Mouse (Mus musculus) G1E (cell line): ENCODE data around the gene Mapk8ip3.

Experiments used
- CTCF ChIP-seq: IDR thresholded peaks from 2 replicates; pipeline ENCODE4 v1.5.1; 2012; ENCODE audit warnings: low read depth, low read length, inconsistent platforms, mixed read lengths
- GATA1 ChIP-seq: IDR thresholded peaks from 2 replicates; pipeline ENCODE4 v1.6.1; 2012; ENCODE audit warnings: borderline replicate concordance, low read length, inconsistent platforms, mixed read lengths
- GATA2 ChIP-seq: IDR thresholded peaks from 2 replicates; pipeline ENCODE4 v1.6.1; 2012; ENCODE audit warnings: low read depth, low read length, inconsistent platforms, borderline replicate concordance
- POLR2AphosphoS5 ChIP-seq: IDR thresholded peaks from 2 replicates; pipeline ENCODE4 v1.6.1; 2012; ENCODE audit warnings: low read depth, low read length, inconsistent platforms; ENCODE audit not compliant: insufficient replicate concordance
- TAL1 ChIP-seq: conservative IDR thresholded peaks from 2 replicates; pipeline ENCODE4 v1.6.1; 2012; ENCODE audit warnings: low read depth, low read length, inconsistent platforms, mixed read lengths

DNA sequence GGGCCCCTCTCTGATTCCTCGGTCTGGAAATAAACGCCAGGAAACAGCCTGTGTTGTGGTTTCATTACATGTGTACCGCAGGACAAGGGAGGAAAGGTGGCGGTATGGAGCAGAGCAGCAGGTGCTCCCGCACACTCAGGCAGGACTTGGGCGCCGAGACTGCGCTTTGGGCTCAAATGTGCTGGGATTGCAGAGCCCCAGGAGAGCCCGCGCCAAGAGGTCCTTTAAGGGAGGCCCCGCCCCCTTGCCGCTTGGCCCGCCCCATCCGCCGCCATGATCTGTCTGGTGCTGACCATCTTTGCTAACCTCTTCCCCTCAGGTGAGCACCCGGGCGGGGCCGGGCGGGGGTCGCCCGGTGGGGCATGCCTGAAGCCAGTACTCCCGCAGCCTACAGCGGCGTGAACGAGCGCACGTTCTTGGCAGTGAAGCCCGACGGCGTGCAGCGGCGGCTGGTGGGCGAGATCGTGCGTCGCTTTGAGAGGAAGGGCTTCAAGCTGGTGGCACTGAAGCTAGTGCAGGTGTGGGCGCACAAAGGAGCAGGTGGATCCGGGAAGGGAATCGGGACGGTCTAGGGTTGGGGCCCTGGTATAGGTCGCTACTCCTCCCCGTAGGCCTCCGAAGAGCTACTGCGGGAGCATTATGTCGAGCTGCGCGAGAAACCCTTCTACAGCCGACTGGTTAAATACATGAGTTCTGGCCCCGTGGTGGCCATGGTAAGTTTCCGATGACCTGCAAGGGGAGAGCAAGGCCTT is 40.4 kb downstream of the Mapk8ip3 start, which contains the start of gene Nme3:
- no peak for TF ChIP-seq CTCF
- no peak for TF ChIP-seq TAL1
- TF ChIP-seq GATA1 = no peak
- no peak for TF ChIP-seq GATA2
- TF ChIP-seq POLR2AphosphoS5 = no peak
